Mouse (Mus musculus) forebrain, embryonic 10.5 days (tissue): ENCODE results near the gene Mta1. TPM values are rescaled to one million over a fixed set of nuclear protein-coding genes. Genes with fewer than 3 reads are reported as not detected.

Experiments used
- DNase-seq: peaks from one replicate; pipeline ENCODE4 v3.0.0-alpha.2; 2017; ENCODE audit warnings: low spot score; ENCODE audit errors: extremely low spot score
- H3K27ac ChIP-seq: fragments of 300-500 bp; sonication (generic); 2 replicates; pipeline ENCODE4 v1.5.1; 2016; ENCODE audit warnings: mild to moderate bottlenecking
- H3K27me3 ChIP-seq: fragments of 300-500 bp; sonication (generic); 2 replicates; pipeline ENCODE4 v1.6.1; 2016; ENCODE audit warnings: mild to moderate bottlenecking; ENCODE audit not compliant: poor library complexity, severe bottlenecking
- H3K36me3 ChIP-seq: fragments of 300-500 bp; sonication (generic); replicated peaks from 2 replicates; pipeline ENCODE4 v1.6.1; 2016; ENCODE audit warnings: mild to moderate bottlenecking, moderate library complexity
- H3K4me1 ChIP-seq: fragments of 300-500 bp; sonication (generic); 2 replicates; pipeline ENCODE4 v1.6.1; 2016
- H3K4me3 ChIP-seq: fragments of 300-500 bp; sonication (generic); 2 replicates; pipeline ENCODE4 v1.5.1; 2016; ENCODE audit warnings: mild to moderate bottlenecking, moderate library complexity
- H3K9me3 ChIP-seq: fragments of 300-500 bp; sonication (generic); 2 replicates; pipeline ENCODE4 v1.6.1; 2016; ENCODE audit warnings: mild to moderate bottlenecking, moderate library complexity
- WGBS: fragments of 180-500 bp; shearing (Covaris S2); methylation state at CpG from one replicate; pipeline ENCODE4 v1.1.7; 2016; 5-methylcytosine and 5-hydroxymethylcytosine counted together
- polyA plus RNA-seq: library from polyadenylated mRNA; unstranded; fragments of >200 nt; fragmentation: Nextera tagmentation; extraction: Ambion mirVana; gene quantifications from 2 replicates; pipeline ENCODE4 v1.2.1, GENCODE M21; 2016

The Mta1 gene
- polyA plus RNA-seq, 1 experiment from 2014 or later = 22.7 TPM

GRCm38 (mm10) chr12:113148381-113149035 lies 50.4 kb downstream of the Mta1 start:
- peaks cover 25% of the 10 kb centered on the region for H3K36me3 ChIP-seq
- H3K27me3 ChIP-seq = peaks cover 78% of the 10 kb centered on the region
- no peak for DNase-seq
- H3K4me3 ChIP-seq = no peak overlapping the region
- H3K27ac ChIP-seq = no peak overlapping the region
- H3K9me3 ChIP-seq = no peaks in the 10 kb centered on the region
- H3K4me1 ChIP-seq = peaks cover 57% of the 10 kb centered on the region
- 34% methylated on average over 16 of the region's 16 CpGs for WGBS

GRCm38 (mm10) chr12:113149341-113149740 lies 51.3 kb downstream of the Mta1 start:
- 76% methylated on average over 4 of the region's 4 CpGs for WGBS
- Histone ChIP-seq H3K9me3 (no peaks in the 10 kb centered on the region), H3K27me3 (peaks cover 86% of the 10 kb centered on the region), H3K4me3 (no peak overlapping the region), H3K36me3 (peaks cover 16% of the 10 kb centered on the region), H3K4me1 (peaks cover 56% of the 10 kb centered on the region), H3K27ac (no peak overlapping the region)
- DNase-seq = no peak

DNA sequence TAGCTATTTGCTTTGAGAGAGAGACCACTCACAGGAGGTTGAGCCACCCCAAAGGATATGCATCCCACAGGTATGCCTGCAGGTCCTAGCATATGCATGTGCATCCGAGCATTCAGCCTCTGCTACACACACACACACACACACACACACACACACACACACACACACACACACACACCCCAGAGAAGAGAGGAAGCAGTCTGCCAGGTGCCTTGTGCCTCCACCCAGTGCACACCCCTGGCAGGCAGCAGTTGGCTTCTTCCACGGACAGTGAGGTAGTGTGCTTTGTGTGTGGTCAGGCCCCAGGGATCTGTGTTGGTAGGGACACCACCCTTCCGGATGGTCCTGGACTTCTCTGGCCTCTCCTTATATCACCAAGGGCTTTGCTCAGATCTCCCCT lies 51.8 kb downstream of the Mta1 start:
- peaks cover 92% of the 10 kb centered on the region for H3K27me3 ChIP-seq

GRCm38 (mm10) chr12:113150591-113150990 lies 52.5 kb downstream of the Mta1 start:
- H3K27me3 ChIP-seq = peaks cover 94% of the 10 kb centered on the region
- no peak for DNase-seq
- H3K9me3 ChIP-seq = no peaks in the 10 kb centered on the region
- 90% methylated on average over 4 of the region's 4 CpGs for WGBS
- H3K4me1 ChIP-seq = peaks cover 65% of the 10 kb centered on the region
- H3K27ac ChIP-seq = no peak overlapping the region
- peaks cover 4% of the 10 kb centered on the region for H3K36me3 ChIP-seq
- no peak overlapping the region for H3K4me3 ChIP-seq

More for the DNA sequence above, 51.8 kb downstream of the Mta1 start:
- Histone ChIP-seq H3K4me3 (no peak overlapping the region), H3K27ac (no peak overlapping the region), H3K4me1 (peaks cover 59% of the 10 kb centered on the region), H3K9me3 (no peaks in the 10 kb centered on the region), H3K36me3 (peaks cover 11% of the 10 kb centered on the region)
- WGBS = 73% methylated on average over 3 of the region's 3 CpGs
- DNase-seq = no peak

DNA sequence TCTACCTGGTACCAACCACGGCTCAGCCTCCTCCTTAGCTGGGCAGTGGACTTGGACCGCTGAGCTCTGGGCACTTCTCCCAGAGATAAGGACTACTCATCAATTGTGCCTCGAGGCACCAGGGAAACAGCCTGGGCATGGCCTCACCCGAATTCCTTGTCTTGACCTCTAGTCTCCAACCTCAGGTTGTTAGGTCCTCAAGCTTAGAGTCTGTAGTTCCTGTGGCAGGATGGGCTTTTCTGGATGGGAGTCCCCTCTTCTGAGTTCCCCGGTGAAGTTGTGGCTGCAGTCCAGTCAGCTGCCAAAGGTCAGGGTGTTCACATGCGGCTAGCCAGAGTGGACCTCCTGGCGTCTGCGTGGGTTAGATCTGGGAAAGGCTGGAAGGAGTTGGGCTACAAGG lies 53.0 kb downstream of the Mta1 start:
- DNase-seq = no peak
- Histone ChIP-seq H3K9me3 (no peaks in the 10 kb centered on the region), H3K36me3 (no peaks in the 10 kb centered on the region), H3K4me3 (no peak overlapping the region), H3K27me3 (peaks cover 90% of the 10 kb centered on the region), H3K27ac (no peak overlapping the region), H3K4me1 (peaks cover 63% of the 10 kb centered on the region)
- WGBS = 82% methylated on average over 8 of the region's 8 CpGs

DNA sequence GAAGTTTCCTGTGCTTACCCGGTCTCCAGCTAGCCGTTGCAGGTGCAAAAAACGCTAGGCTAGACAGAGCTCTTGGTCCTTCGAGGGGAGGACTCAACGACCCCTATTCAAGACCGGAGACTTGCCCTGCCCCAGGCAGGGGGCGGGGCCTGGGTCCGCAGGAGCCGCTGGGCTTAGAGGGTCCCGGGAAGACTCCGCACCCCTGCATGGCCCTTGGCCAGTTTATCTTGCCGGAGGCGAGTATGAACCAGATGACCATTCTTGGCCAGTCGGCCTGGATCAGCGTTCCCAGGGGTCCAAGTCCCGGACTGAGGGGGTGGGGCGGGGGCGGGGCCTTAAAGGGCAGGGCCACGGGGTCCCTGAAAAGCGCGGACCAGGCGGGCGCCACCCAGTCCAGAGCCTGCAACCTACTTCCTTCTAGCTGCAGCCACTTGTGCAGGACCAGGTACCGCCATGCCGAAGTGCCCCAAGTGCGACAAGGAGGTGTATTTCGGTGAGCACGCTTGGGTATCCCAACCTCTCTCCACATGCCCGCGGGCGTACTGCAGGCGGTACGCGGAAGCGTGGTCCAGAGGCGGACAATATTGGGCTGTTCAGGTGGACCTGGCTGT lies 53.7 kb downstream of the Mta1 start:
- Histone ChIP-seq H3K36me3 (no peaks in the 10 kb centered on the region), H3K4me3 (peak overlapping the region; percentile 63), H3K27me3 (peaks cover 83% of the 10 kb centered on the region), H3K27ac (peak overlapping the region; percentile 78), H3K4me1 (peaks cover 59% of the 10 kb centered on the region), H3K9me3 (no peaks in the 10 kb centered on the region)
- WGBS = under 1% methylated on average over 36 of the region's 36 CpGs
- peak; percentile 58 for DNase-seq

- DNase-seq = no peak
- peaks cover 62% of the 10 kb centered on the region for H3K4me1 ChIP-seq
- H3K4me3 ChIP-seq = peak overlapping the region; percentile 63
- H3K9me3 ChIP-seq = no peaks in the 10 kb centered on the region
- 23% methylated on average over 19 of the region's 19 CpGs for WGBS
- peaks cover 78% of the 10 kb centered on the region for H3K27me3 ChIP-seq
- H3K27ac ChIP-seq = peak overlapping the region; percentile 78
- H3K36me3 ChIP-seq = no peaks in the 10 kb centered on the region
These were observed 54.2 kb downstream of the Mta1 start for GRCm38 (mm10) chr12:113152272-113152661.

DNA sequence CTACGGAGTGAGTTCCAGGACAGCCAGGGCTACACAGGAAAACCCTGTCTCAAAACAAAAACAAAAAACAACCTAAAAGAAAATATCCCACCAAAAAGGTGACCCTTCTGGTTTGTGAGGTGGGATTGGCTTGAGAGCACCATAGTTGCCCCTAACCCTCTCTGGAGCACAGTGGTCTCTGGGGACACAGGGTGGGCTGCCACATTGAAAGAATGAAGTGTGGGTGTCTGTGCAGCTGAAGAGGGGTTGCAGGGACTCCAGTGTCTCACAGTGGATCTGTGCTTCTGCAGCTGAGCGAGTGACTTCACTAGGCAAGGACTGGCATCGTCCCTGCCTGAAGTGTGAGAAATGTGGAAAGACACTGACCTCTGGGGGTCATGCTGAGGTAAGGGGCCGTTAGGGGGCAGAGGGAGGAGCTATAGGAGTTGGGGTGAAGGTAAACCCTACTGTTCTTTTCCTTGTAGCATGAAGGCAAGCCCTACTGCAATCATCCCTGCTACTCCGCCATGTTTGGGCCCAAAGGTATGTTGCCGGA lies 55.0 kb downstream of the Mta1 start:
- H3K27ac ChIP-seq = no peak overlapping the region
- peaks cover 64% of the 10 kb centered on the region for H3K4me1 ChIP-seq
- H3K9me3 ChIP-seq = no peaks in the 10 kb centered on the region
- WGBS = 84% methylated on average over 6 of the region's 6 CpGs
- peaks cover 70% of the 10 kb centered on the region for H3K27me3 ChIP-seq
- no peak overlapping the region for H3K4me3 ChIP-seq
- peaks cover 6% of the 10 kb centered on the region for H3K36me3 ChIP-seq
- no peak for DNase-seq

DNA sequence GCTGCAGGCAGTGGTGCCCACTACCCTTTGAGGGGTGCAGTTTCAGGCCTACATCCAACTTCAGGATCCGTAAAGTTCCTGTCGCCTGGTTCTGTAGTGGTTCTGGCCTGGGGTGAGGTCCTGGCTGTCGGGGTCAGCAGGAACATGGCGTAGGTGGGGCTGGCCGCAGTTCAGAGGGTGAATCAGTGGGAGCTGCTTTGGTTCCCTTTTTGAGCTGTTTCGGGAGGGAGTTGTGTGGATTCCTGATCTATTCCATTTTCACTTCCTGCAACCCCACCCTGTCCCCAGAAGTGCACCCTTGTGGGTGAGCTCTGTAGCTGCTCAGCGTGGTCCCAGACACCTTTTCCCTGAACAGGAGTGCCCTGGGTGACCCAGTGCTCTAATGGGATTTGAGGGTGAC lies 55.9 kb downstream of the Mta1 start:
- Histone ChIP-seq H3K36me3 (peaks cover 12% of the 10 kb centered on the region), H3K27me3 (peaks cover 61% of the 10 kb centered on the region), H3K27ac (no peak overlapping the region), H3K9me3 (no peaks in the 10 kb centered on the region), H3K4me3 (no peak overlapping the region), H3K4me1 (peaks cover 57% of the 10 kb centered on the region)
- no peak for DNase-seq
- WGBS = 91% methylated on average over 7 of the region's 7 CpGs

DNA sequence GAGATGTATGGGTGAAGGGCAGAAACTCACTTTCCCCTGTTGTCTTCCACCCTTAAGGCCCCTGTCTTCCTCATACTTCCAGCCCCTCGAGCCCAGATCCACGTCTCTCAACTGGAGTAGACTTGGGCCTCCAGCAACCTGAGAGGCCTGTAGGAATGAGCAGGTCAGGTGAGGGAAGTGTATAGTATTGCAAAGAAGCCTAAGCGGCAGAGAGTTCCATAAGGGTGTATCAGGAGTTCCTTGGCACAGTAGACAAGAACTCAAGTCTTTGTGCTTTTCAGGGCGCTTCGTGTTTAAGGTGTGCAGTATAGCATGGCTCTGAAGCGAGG lies 56.6 kb downstream of the Mta1 start:
- peaks cover 51% of the 10 kb centered on the region for H3K4me1 ChIP-seq
- WGBS = 80% methylated on average over 6 of the region's 6 CpGs
- H3K27me3 ChIP-seq = peaks cover 53% of the 10 kb centered on the region
- H3K36me3 ChIP-seq = peaks cover 19% of the 10 kb centered on the region
- DNase-seq = no peak
- peak overlapping the region; percentile 87; the same call in 1 of the 2 replicates for H3K27ac ChIP-seq
- H3K9me3 ChIP-seq = no peaks in the 10 kb centered on the region
- H3K4me3 ChIP-seq = peak overlapping the region; percentile 80; the same call in 1 of the 2 replicates

GRCm38 (mm10) chr12:113155076-113155771 lies 57.1 kb downstream of the Mta1 start:
- 5% methylated on average over 32 of the region's 32 CpGs for WGBS
- no peaks in the 10 kb centered on the region for H3K9me3 ChIP-seq
- DNase-seq = peak; percentile 59
- H3K27ac ChIP-seq = peak overlapping the region; percentile 87
- peaks cover 48% of the 10 kb centered on the region for H3K27me3 ChIP-seq
- H3K4me3 ChIP-seq = peak overlapping the region; percentile 80
- H3K36me3 ChIP-seq = peaks cover 25% of the 10 kb centered on the region
- H3K4me1 ChIP-seq = peaks cover 51% of the 10 kb centered on the region

GRCm38 (mm10) chr12:113155887-113156539 lies 57.9 kb downstream of the Mta1 start, which contains the start of gene Tedc1:
Tedc1 (plus strand) TSS chr12:113156421.
- DNase-seq = peak; percentile 99
- no peaks in the 10 kb centered on the region for H3K9me3 ChIP-seq

More at GRCm38 (mm10) chr12:113155887-113156539, 57.9 kb downstream of the Mta1 start, which contains the start of gene Tedc1:
- under 1% methylated on average over 46 of the region's 46 CpGs for WGBS
- peaks cover 40% of the 10 kb centered on the region for H3K27me3 ChIP-seq
- peaks cover 48% of the 10 kb centered on the region for H3K4me1 ChIP-seq
- peaks cover 32% of the 10 kb centered on the region for H3K36me3 ChIP-seq
- H3K27ac ChIP-seq = peak within 1 kb of the TSS; percentile 87
- peak within 1 kb of the TSS; percentile 80 for H3K4me3 ChIP-seq
